Mouse (Mus musculus) midbrain, embryonic 10.5 days (tissue): ENCODE data around the gene Btbd7. TPM values are rescaled to one million over a fixed set of nuclear protein-coding genes. Genes with fewer than 3 reads are reported as not detected.

Experiments
- DNase-seq: peaks from one replicate; pipeline ENCODE4 v3.0.0-alpha.2; 2017; ENCODE audit warnings: low spot score
- H3K27ac ChIP-seq: fragments of 300-500 bp; sonication (generic); replicated peaks from 2 replicates; pipeline ENCODE4 v1.5.1; 2016; ENCODE audit warnings: mild to moderate bottlenecking
- H3K27me3 ChIP-seq: fragments of 300-500 bp; sonication (generic); 2 replicates; pipeline ENCODE4 v1.6.1; 2016; ENCODE audit warnings: low read depth, mild to moderate bottlenecking; ENCODE audit not compliant: poor library complexity, severe bottlenecking
- H3K36me3 ChIP-seq: fragments of 300-500 bp; sonication (generic); 2 replicates; pipeline ENCODE4 v1.6.1; 2016; ENCODE audit warnings: mild to moderate bottlenecking, moderate library complexity
- H3K4me1 ChIP-seq: fragments of 300-500 bp; sonication (generic); 2 replicates; pipeline ENCODE4 v1.6.1; 2016
- H3K4me3 ChIP-seq: fragments of 300-500 bp; sonication (generic); 2 replicates; pipeline ENCODE4 v1.5.1; 2016; ENCODE audit warnings: mild to moderate bottlenecking, moderate library complexity
- H3K9me3 ChIP-seq: fragments of 300-500 bp; sonication (generic); replicated peaks from 2 replicates; pipeline ENCODE4 v1.6.1; 2016; ENCODE audit warnings: mild to moderate bottlenecking
- WGBS: fragments of 180-500 bp; shearing (Covaris S2); methylation state at CpG from one replicate; pipeline ENCODE4 v1.1.7; 2016; 5-methylcytosine and 5-hydroxymethylcytosine counted together
- polyA plus RNA-seq: library from polyadenylated mRNA; unstranded; fragments of >200 nt; fragmentation: Nextera tagmentation; extraction: Ambion mirVana; gene quantifications from 2 replicates; pipeline ENCODE4 v1.2.1, GENCODE M21; 2016

Btbd7 gene
- polyA plus RNA-seq, 1 experiment from 2014 or later = 15.8 TPM

- H3K4me3 ChIP-seq = no peak overlapping the region
- no peak for DNase-seq
- H3K9me3 ChIP-seq = no peaks in the 10 kb centered on the region
- 83% methylated on average over 1 of the region's 1 CpGs for WGBS
- H3K27ac ChIP-seq = no peak overlapping the region
- no peaks in the 10 kb centered on the region for H3K27me3 ChIP-seq
- H3K4me1 ChIP-seq = 0 out of 2 replicates have a peak, but pooled peaks cover 2% of the 10 kb centered on the region
- peaks cover 16% of the 10 kb centered on the region for H3K36me3 ChIP-seq
Observed at GRCm38 (mm10) chr12:102832746-102833300, 45.4 kb downstream of the Btbd7 start.

DNA sequence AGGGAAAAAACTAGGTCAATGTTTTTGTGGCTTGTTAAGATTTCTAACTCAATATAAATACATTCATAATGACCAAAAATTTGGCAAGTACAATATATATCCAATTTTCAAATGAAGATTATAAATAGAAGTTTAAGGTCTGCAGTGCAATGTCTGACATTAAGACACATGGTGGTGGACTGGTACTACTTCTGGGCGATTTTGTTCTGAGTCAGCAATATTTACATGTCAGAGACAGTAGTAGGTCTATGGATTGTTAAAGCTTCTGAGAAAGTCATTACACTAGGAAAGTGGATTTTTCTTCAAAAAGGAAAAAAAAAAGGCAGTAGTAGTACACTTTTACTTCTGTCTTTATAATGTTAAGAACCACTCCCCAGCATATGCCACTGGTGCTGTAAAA is 46.4 kb downstream of the Btbd7 start:
- Histone ChIP-seq H3K4me1 (0 out of 2 replicates have a peak, but pooled peaks cover 2% of the 10 kb centered on the region), H3K27me3 (no peaks in the 10 kb centered on the region), H3K36me3 (peaks cover 8% of the 10 kb centered on the region), H3K4me3 (no peak overlapping the region), H3K27ac (no peak overlapping the region), H3K9me3 (no peaks in the 10 kb centered on the region)
- whole genome bisulfite sequencing = 91% methylated on average over 1 of the region's 1 CpGs
- DNase-seq = no peak

- Histone ChIP-seq H3K9me3 (no peaks in the 10 kb centered on the region), H3K36me3 (peaks cover 8% of the 10 kb centered on the region; the same call in 1 of the 2 replicates), H3K4me3 (no peak overlapping the region), H3K27me3 (no peaks in the 10 kb centered on the region), H3K27ac (no peak overlapping the region), H3K4me1 (no peaks in the 10 kb centered on the region)
- no peak for DNase-seq
- 90% methylated on average over 1 of the region's 1 CpGs for WGBS
Observed at GRCm38 (mm10) chr12:102827119-102827518, 51.2 kb downstream of the Btbd7 start.

DNA sequence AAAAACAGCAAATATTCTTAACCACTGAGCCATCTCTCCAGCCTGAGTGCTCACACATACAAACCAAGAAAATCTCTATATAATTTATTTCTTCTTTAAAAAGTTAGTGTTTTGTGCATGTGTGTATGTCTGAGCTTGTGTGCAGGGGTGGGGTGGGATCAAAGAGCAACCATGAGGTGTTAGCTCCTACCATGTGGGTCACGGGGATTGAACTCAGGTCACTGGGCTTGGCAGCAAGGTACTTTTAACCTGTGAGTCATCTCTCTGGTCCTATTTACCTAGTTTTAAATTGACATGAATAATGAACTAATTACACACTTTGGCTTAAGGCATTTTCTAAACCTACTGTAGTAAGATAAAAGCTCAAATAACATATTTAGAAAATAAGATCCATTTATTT is 51.9 kb downstream of the Btbd7 start:
- H3K9me3 ChIP-seq = no peaks in the 10 kb centered on the region
- no peak overlapping the region for H3K4me3 ChIP-seq
- no peaks in the 10 kb centered on the region for H3K4me1 ChIP-seq
- no peaks in the 10 kb centered on the region for H3K27me3 ChIP-seq
- WGBS = 91% methylated on average over 1 of the region's 1 CpGs
- peaks cover 5% of the 10 kb centered on the region; the same call in 1 of the 2 replicates for H3K36me3 ChIP-seq
- H3K27ac ChIP-seq = no peak overlapping the region
- no peak for DNase-seq

GRCm38 (mm10) chr12:102814858-102815257 is 63.4 kb downstream of the Btbd7 start:
- Histone ChIP-seq H3K36me3 (peaks cover 41% of the 10 kb centered on the region), H3K27me3 (no peaks in the 10 kb centered on the region), H3K27ac (no peak overlapping the region), H3K9me3 (no peaks in the 10 kb centered on the region), H3K4me3 (no peak overlapping the region), H3K4me1 (no peaks in the 10 kb centered on the region)
- WGBS = 97% methylated on average over 1 of the region's 1 CpGs
- DNase-seq = no peak

DNA sequence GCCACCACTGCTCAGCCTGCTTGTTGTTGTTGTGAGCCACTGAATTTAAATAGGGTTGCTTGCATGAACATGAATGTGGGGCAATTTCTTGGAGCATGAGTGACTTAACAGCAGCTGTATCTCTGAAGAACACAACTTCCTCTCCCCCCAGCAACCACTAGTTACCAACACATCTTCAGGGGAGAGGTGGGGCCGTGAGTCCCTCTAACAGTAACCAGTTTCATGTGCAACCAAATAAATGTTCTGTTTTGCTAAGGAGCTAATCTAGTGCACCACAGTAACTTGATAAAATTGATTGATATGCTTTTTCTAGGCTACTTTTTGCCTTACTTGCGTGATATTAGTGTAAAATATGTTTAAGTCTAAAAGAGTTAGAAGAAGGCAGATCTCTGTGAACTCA is 78.7 kb downstream of the Btbd7 start:
- H3K36me3 ChIP-seq = peaks cover 57% of the 10 kb centered on the region
- no peaks in the 10 kb centered on the region for H3K4me1 ChIP-seq
- H3K27ac ChIP-seq = no peak overlapping the region
- no peak for DNase-seq
- WGBS = 93% methylated on average over 2 of the region's 2 CpGs
- no peaks in the 10 kb centered on the region for H3K9me3 ChIP-seq
- no peak overlapping the region for H3K4me3 ChIP-seq
- no peaks in the 10 kb centered on the region for H3K27me3 ChIP-seq

DNA sequence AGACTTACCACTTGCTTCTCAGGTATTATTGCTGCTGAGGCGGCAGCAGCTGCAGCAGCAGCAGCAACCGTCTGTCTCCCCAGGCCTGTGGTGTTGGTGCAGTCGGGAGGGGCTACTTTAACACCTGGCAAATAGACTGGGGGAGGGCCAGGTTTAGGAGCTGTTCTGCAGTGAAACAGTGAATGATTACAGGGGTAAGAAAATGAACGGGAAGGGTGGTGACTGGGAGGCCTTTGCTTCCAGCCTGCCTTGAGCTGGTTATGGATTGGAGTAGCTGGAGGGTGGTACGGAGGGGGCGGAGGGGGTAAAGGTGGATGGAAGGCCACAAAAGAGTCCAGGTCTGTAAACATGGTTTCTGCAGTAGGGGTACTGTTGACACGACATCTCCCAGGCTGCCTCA is 90.3 kb downstream of the Btbd7 start:
- Histone ChIP-seq H3K9me3 (no peaks in the 10 kb centered on the region), H3K27me3 (no peaks in the 10 kb centered on the region), H3K36me3 (peaks cover 97% of the 10 kb centered on the region), H3K4me3 (no peak overlapping the region), H3K4me1 (no peaks in the 10 kb centered on the region), H3K27ac (no peak overlapping the region)
- WGBS = 94% methylated on average over 7 of the region's 7 CpGs
- no peak for DNase-seq

GRCm38 (mm10) chr12:102785593-102785985 is 92.7 kb downstream of the Btbd7 start:
- WGBS = 92% methylated on average over 5 of the region's 5 CpGs
- no peaks in the 10 kb centered on the region for H3K27me3 ChIP-seq
- DNase-seq = no peak
- H3K4me3 ChIP-seq = no peak overlapping the region
- peaks cover 85% of the 10 kb centered on the region for H3K36me3 ChIP-seq
- H3K9me3 ChIP-seq = no peaks in the 10 kb centered on the region
- H3K27ac ChIP-seq = no peak overlapping the region
- H3K4me1 ChIP-seq = no peaks in the 10 kb centered on the region

GRCm38 (mm10) chr12:102784899-102785592 is 93.2 kb downstream of the Btbd7 start:
- no peak for DNase-seq
- Histone ChIP-seq H3K4me3 (no peak overlapping the region), H3K27ac (no peak overlapping the region), H3K27me3 (no peaks in the 10 kb centered on the region), H3K36me3 (peaks cover 84% of the 10 kb centered on the region), H3K9me3 (no peaks in the 10 kb centered on the region), H3K4me1 (no peaks in the 10 kb centered on the region)
- WGBS = 94% methylated on average over 19 of the region's 19 CpGs

- Histone ChIP-seq H3K36me3 (peaks cover 68% of the 10 kb centered on the region), H3K27me3 (no peaks in the 10 kb centered on the region), H3K27ac (no peak overlapping the region), H3K4me1 (no peaks in the 10 kb centered on the region), H3K9me3 (no peaks in the 10 kb centered on the region), H3K4me3 (no peak overlapping the region)
- no peak for DNase-seq
- 93% methylated on average over 5 of the region's 5 CpGs for whole genome bisulfite sequencing
Observed at GRCm38 (mm10) chr12:102782841-102783240, 95.4 kb downstream of the Btbd7 start.

GRCm38 (mm10) chr12:102779452-102779851 is 98.8 kb downstream of the Btbd7 start:
- H3K27me3 ChIP-seq = no peaks in the 10 kb centered on the region
- H3K27ac ChIP-seq = no peak overlapping the region
- no peak for DNase-seq
- no peak overlapping the region for H3K4me3 ChIP-seq
- H3K4me1 ChIP-seq = no peaks in the 10 kb centered on the region
- WGBS = 58% methylated on average over 3 of the region's 3 CpGs
- peaks cover 69% of the 10 kb centered on the region for H3K36me3 ChIP-seq
- H3K9me3 ChIP-seq = no peaks in the 10 kb centered on the region

DNA sequence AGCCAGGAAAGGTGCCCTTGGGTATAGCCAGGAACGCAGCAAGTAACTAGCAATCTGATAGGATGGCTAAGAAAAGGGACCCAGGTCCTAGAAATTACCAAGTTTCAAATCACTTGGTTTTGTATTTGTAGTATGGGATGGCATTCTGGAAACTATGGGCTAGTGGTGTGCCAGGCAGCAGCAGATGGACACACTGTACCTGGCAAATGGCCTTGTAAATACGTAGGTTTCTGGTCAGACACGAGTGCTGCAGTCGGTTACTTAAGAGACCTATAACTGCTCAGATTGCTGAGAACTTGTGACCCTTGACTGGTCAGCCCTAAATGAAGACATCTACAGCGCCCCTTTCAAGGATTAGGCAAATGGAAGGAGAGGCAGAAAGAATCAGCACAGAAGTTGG is 100.1 kb downstream of the Btbd7 start:
- H3K4me1 ChIP-seq = no peaks in the 10 kb centered on the region
- no peak overlapping the region for H3K4me3 ChIP-seq
- 82% methylated on average over 5 of the region's 5 CpGs for WGBS
- H3K27me3 ChIP-seq = no peaks in the 10 kb centered on the region
- H3K36me3 ChIP-seq = peaks cover 69% of the 10 kb centered on the region
- H3K27ac ChIP-seq = no peak overlapping the region
- DNase-seq = no peak
- no peaks in the 10 kb centered on the region for H3K9me3 ChIP-seq

DNA sequence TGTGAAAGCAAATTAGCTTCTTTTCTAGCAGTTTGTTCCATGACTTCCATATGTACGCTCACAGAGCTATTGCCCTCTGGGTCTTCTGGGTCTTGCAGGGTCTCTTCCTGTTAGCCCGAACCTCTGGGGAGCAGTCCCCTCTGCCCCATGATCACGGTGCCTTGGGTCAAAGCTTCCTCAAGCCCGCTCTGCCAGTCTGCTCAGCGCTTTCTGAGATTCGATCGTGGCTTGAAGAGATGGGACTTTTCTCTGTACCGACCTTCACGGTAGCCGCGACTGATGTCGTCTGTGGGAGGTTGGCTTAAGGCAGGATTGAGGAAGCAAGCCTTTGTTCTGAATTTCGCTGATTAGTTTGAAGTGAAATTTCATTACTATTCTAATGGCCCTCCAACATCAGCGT is 102.2 kb downstream of the Btbd7 start:
- no peaks in the 10 kb centered on the region for H3K4me1 ChIP-seq
- no peak overlapping the region for H3K4me3 ChIP-seq
- no peaks in the 10 kb centered on the region; the same call in 1 of the 2 replicates for H3K9me3 ChIP-seq
- WGBS = 94% methylated on average over 14 of the region's 14 CpGs
- no peak overlapping the region for H3K27ac ChIP-seq
- H3K36me3 ChIP-seq = peaks cover 78% of the 10 kb centered on the region
- H3K27me3 ChIP-seq = no peaks in the 10 kb centered on the region
- no peak for DNase-seq
